Mouse (Mus musculus) intestine, postnatal 0 days (tissue): ENCODE measurements around the gene Bmp7. TPM values are rescaled to one million over a fixed set of nuclear protein-coding genes. Genes with fewer than 3 reads are reported as not detected.

Source experiments
- ATAC-seq: fragments of 200-750 bp; cut with Nextera tagmentation; 2 replicates; pipeline ENCODE4 v1.8.0; 2017; ENCODE audit warnings: mild to moderate bottlenecking, moderate TSS enrichment, moderate library complexity
- H3K27ac ChIP-seq: fragments of 300-500 bp; sonication (generic); 2 replicates; pipeline ENCODE4 v1.5.1; 2014; ENCODE audit warnings: mild to moderate bottlenecking, low read depth, low read length, moderate library complexity
- H3K27me3 ChIP-seq: fragments of 300-500 bp; sonication (generic); replicated peaks from 2 replicates; pipeline ENCODE4 v1.6.1; 2014; ENCODE audit warnings: low read length, mixed read lengths; ENCODE audit not compliant: control insufficient read depth, insufficient read depth
- H3K36me3 ChIP-seq: fragments of 300-500 bp; sonication (generic); 2 replicates; pipeline ENCODE4 v1.6.1; 2014; ENCODE audit warnings: mild to moderate bottlenecking, moderate library complexity; ENCODE audit not compliant: control insufficient read depth, insufficient read depth
- H3K4me1 ChIP-seq: fragments of 300-500 bp; sonication (generic); replicated peaks from 2 replicates; pipeline ENCODE4 v1.6.1; 2014; ENCODE audit warnings: antibody characterized with exemption, low read length, mixed read lengths; ENCODE audit not compliant: control insufficient read depth, insufficient read depth
- H3K4me2 ChIP-seq: fragments of 300-500 bp; sonication (generic); replicated peaks from 2 replicates; pipeline ENCODE4 v1.6.1; 2014; ENCODE audit warnings: low read depth, mild to moderate bottlenecking, moderate library complexity
- H3K4me3 ChIP-seq: fragments of 300-500 bp; sonication (generic); 2 replicates; pipeline ENCODE4 v1.5.1; 2014; ENCODE audit warnings: low read depth, low read length
- H3K9ac ChIP-seq: fragments of 300-500 bp; sonication (generic); 2 replicates; pipeline ENCODE4 v1.6.1; 2014; ENCODE audit warnings: mild to moderate bottlenecking, low read depth, low read length
- H3K9me3 ChIP-seq: fragments of 300-500 bp; sonication (generic); 2 replicates; pipeline ENCODE4 v1.6.1; 2016; ENCODE audit warnings: mixed run types; ENCODE audit not compliant: control insufficient read depth
- CTCF ChIP-seq: sonication (generic); IDR thresholded peaks from 2 replicates; pipeline ENCODE4 v1.5.1; 2016; ENCODE audit warnings: low read depth, mild to moderate bottlenecking, control low read depth, antibody characterized with exemption, moderate library complexity
- WGBS: fragments of 180-500 bp; shearing (Covaris S2); extraction: QIAGEN DNeasy Blood & Tissue Kit; methylation state at CpG from one replicate; pipeline ENCODE4 v1.1.7; 2014; 5-methylcytosine and 5-hydroxymethylcytosine counted together
- polyA plus RNA-seq: library from polyadenylated mRNA; unstranded; fragments of >200 nt; fragmentation: Nextera tagmentation; extraction: Ambion mirVana; gene quantifications from 2 replicates; pipeline ENCODE4 v1.2.1, GENCODE M21; 2015

Bmp7 gene
- polyA plus RNA-seq, 1 experiment from 2014 or later, result 37.6 TPM

GRCm38 (mm10) chr2:172888147-172888546 is 52.0 kb downstream of the Bmp7 start:
- H3K9ac ChIP-seq, result no peak overlapping the region
- no peak for TF ChIP-seq CTCF
- WGBS, result 56% methylated on average over 11 of the region's 12 CpGs

GRCm38 (mm10) chr2:172885861-172886260 is 54.3 kb downstream of the Bmp7 start:
- H3K4me3 ChIP-seq, result no peak overlapping the region
- TF ChIP-seq CTCF, result no peak
- H3K27me3 ChIP-seq, result no peaks in the 10 kb centered on the region
- H3K27ac ChIP-seq, result no peak overlapping the region
- H3K4me1 ChIP-seq, result no peaks in the 10 kb centered on the region
- H3K4me2 ChIP-seq, result no peak overlapping the region
- no peaks in the 10 kb centered on the region; the same call in 1 of the 2 replicates for H3K36me3 ChIP-seq
- no peak for ATAC-seq
- no peak overlapping the region for H3K9ac ChIP-seq
- H3K9me3 ChIP-seq, result no peaks in the 10 kb centered on the region
- WGBS, result 61% methylated on average over 7 of the region's 7 CpGs

More at GRCm38 (mm10) chr2:172888147-172888546, 52.0 kb downstream of the Bmp7 start:
- Histone ChIP-seq H3K4me2 (no peak overlapping the region), H3K9me3 (no peaks in the 10 kb centered on the region), H3K36me3 (peaks cover 2% of the 10 kb centered on the region; the same call in 1 of the 2 replicates), H3K27ac (no peak overlapping the region), H3K4me3 (no peak overlapping the region), H3K4me1 (no peaks in the 10 kb centered on the region), H3K27me3 (no peaks in the 10 kb centered on the region)
- no peak for ATAC-seq

DNA sequence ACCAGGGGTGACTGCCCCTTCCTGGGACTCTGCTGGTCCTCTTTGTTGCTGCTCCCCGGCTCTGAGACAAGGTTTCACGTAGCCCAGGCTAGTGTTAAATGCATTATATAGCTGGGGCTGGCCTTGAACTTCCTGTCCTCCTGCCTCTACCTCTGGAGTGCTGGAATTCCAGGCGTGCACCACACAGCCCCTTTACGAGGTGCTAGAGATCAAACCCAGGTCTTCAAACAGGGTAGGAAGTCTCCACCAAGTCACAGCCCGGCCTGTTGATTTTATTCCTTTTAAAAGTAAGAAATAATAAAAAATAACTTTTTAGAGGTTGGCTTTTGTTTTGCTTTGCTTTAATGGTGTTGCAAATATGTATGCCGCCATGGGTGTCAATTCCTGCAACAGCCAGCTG is 55.5 kb downstream of the Bmp7 start:
- no peaks in the 10 kb centered on the region for H3K27me3 ChIP-seq
- TF ChIP-seq CTCF, result no peak
- 73% methylated on average over 6 of the region's 6 CpGs for WGBS

DNA sequence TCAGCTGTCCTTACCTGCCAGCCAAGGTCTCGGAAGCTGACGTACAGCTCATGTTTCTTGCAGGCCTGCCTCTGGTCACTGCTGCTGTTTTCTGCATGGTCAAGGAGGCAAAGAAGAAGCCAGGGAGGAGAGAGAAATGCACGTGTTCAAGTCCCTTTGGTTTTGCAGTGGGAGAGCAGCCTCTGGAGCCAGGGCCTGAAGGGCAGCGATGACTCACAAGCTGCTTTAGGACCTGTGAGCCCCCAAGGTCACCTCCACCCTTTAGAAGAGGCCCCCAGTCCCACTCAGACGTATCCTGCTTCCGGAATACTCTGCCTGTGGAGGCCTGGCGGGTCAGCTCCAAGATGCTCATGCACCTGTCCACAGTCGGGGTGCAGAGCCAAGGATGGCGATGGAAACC is 64.9 kb downstream of the Bmp7 start:
- ATAC-seq, result no peak
- Histone ChIP-seq H3K9me3 (no peaks in the 10 kb centered on the region), H3K4me2 (no peak overlapping the region), H3K36me3 (no peaks in the 10 kb centered on the region; the same call in 1 of the 2 replicates), H3K4me3 (no peak overlapping the region), H3K4me1 (no peaks in the 10 kb centered on the region), H3K27ac (no peak overlapping the region), H3K9ac (no peak overlapping the region), H3K27me3 (no peaks in the 10 kb centered on the region)
- WGBS, result 88% methylated on average over 9 of the region's 9 CpGs
- no peak for TF ChIP-seq CTCF

More for the DNA sequence above, 55.5 kb downstream of the Bmp7 start:
- ATAC-seq, result no peak
- Histone ChIP-seq H3K4me1 (no peaks in the 10 kb centered on the region), H3K9me3 (no peaks in the 10 kb centered on the region), H3K27ac (no peak overlapping the region), H3K4me2 (no peak overlapping the region), H3K9ac (no peak overlapping the region), H3K36me3 (no peaks in the 10 kb centered on the region; the same call in 1 of the 2 replicates), H3K4me3 (no peak overlapping the region)

- TF ChIP-seq CTCF, result no peak
- Histone ChIP-seq H3K9ac (no peak overlapping the region), H3K27me3 (no peaks in the 10 kb centered on the region), H3K9me3 (no peaks in the 10 kb centered on the region), H3K27ac (no peak overlapping the region), H3K36me3 (no peaks in the 10 kb centered on the region), H3K4me3 (no peak overlapping the region), H3K4me2 (no peak overlapping the region), H3K4me1 (no peaks in the 10 kb centered on the region; the same call in 1 of the 2 replicates)
- 60% methylated on average over 5 of the region's 5 CpGs for WGBS
- ATAC-seq, result no peak
Observed at GRCm38 (mm10) chr2:172866356-172866755, 73.8 kb downstream of the Bmp7 start.

DNA sequence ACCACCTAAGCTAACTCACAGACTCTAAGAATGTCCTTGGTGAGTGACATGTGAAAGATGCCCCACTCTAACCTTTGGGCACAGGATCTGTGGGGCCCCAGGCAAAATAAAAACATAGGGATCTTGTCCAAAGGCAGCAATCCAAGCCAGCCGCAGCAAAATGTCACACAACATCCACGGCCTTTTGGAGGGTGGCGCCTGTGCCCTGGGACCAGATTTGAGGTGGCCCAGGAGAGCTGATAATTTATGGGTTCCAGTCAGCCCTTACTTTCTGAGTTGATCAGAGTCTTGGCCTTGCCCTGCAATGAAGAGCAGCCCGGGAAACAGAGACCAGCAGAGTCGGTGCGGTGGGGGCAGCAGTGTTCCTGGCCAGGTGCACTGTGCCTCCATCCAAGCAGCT is 75.0 kb downstream of the Bmp7 start:
- no peaks in the 10 kb centered on the region; the same call in 1 of the 2 replicates for H3K4me1 ChIP-seq
- TF ChIP-seq CTCF, result no peak
- no peak overlapping the region for H3K9ac ChIP-seq
- no peaks in the 10 kb centered on the region for H3K9me3 ChIP-seq
- no peak overlapping the region for H3K4me3 ChIP-seq
- no peaks in the 10 kb centered on the region for H3K36me3 ChIP-seq
- no peak for ATAC-seq
- 89% methylated on average over 6 of the region's 6 CpGs for WGBS
- H3K4me2 ChIP-seq, result no peak overlapping the region
- H3K27me3 ChIP-seq, result no peaks in the 10 kb centered on the region
- no peak overlapping the region for H3K27ac ChIP-seq

DNA sequence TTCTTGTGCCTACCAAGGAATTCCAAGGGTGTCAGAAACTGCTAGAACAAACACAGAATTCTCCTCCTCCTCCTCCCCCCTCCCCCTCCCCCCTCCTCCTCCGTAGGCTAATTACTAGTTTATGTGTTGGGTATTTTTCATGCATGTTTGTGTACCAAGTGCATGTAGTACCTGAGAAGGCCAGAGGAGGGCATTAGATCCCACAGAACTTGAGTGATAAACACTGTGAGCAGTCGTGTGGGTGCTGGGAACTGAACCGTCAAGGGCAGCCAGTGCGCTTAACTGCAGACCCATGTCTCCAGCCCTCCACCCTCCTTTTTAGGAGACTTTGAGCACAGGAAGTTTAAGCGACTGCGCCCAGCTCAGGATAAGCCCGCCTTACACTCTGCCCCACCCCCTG is 75.6 kb downstream of the Bmp7 start:
- Histone ChIP-seq H3K4me2 (no peak overlapping the region), H3K9me3 (no peaks in the 10 kb centered on the region), H3K27ac (no peak overlapping the region), H3K27me3 (no peaks in the 10 kb centered on the region), H3K4me1 (no peaks in the 10 kb centered on the region; the same call in 1 of the 2 replicates), H3K4me3 (no peak overlapping the region), H3K36me3 (no peaks in the 10 kb centered on the region), H3K9ac (no peak overlapping the region)
- ATAC-seq, result no peak
- peak; percentile 48 for TF ChIP-seq CTCF
- WGBS, result 91% methylated on average over 7 of the region's 7 CpGs
